Mouse (Mus musculus): ENCODE data around the gene Klhl18.
"Not testable (repeated sequence)": the region's sequence is repeated elsewhere in the genome, so short reads cannot be mapped to it uniquely, and the experiment has no call there.

Klhl18 gene

GRCm38 (mm10) chr9:110431241-110431640 is 45.3 kb downstream of the Klhl18 start:
- in situ Hi-C loops (cut with MboI, MseI): loop anchor here in 1 of 2 experiments (25.0 kb wide), 1 partner anchor 181 kb away; the partner anchor contains the start of gene Nradd

- in situ Hi-C loops (cut with MboI, MseI): loop anchor here (5.0 to 10.0 kb wide), 2 partner anchors 38 to 285 kb away; no protein-coding TSS in a partner anchor
These were observed 56.9 kb downstream of the Klhl18 start, which contains the start of gene Ngp for GRCm38 (mm10) chr9:110419511-110420112. TSS of gene Ngp (plus strand) at chr9:110419747.

- in situ Hi-C loops (cut with MboI, MseI): no loop called here
These were observed 62.7 kb downstream of the Klhl18 start for GRCm38 (mm10) chr9:110413785-110414184.

GRCm38 (mm10) chr9:110412926-110413325 is 63.6 kb downstream of the Klhl18 start:
- in situ Hi-C loops (cut with MboI, MseI): no loop called here

GRCm38 (mm10) chr9:110410908-110411887 is 65.3 kb downstream of the Klhl18 start:
- in situ Hi-C loops (cut with MboI, MseI): no loop called here

- in situ Hi-C loops (cut with MboI, MseI): no loop called here
These were observed 68.3 kb downstream of the Klhl18 start, which contains the start of gene Ptpn23 for GRCm38 (mm10) chr9:110408099-110408773. TSS of gene Ptpn23 (minus strand) at chr9:110408213.

- in situ Hi-C loops (cut with MboI, MseI): no loop called here
These were observed 69.0 kb downstream of the Klhl18 start for GRCm38 (mm10) chr9:110407311-110408098.

GRCm38 (mm10) chr9:110403240-110403639 is 73.3 kb downstream of the Klhl18 start:
- in situ Hi-C loops (cut with MboI, MseI): not testable (repeated sequence)

GRCm38 (mm10) chr9:110402731-110403130 is 73.8 kb downstream of the Klhl18 start:
- in situ Hi-C loops (cut with MboI, MseI): no loop called here

GRCm38 (mm10) chr9:110400650-110401049 is 75.8 kb downstream of the Klhl18 start:
- in situ Hi-C loops (cut with MboI, MseI): no loop called here

GRCm38 (mm10) chr9:110393295-110393694 is 83.2 kb downstream of the Klhl18 start:
- in situ Hi-C loops (cut with MboI, MseI): loop anchor here in 1 of 2 experiments (5.0 kb wide), 1 partner anchor 46 kb away; no protein-coding TSS in a partner anchor

GRCm38 (mm10) chr9:110390843-110391242 is 85.7 kb downstream of the Klhl18 start:
- in situ Hi-C loops (cut with MboI, MseI): loop anchor here in 1 of 2 experiments (5.0 kb wide), 1 partner anchor 44 kb away; no protein-coding TSS in a partner anchor

- in situ Hi-C loops (cut with MboI, MseI): no loop called here
These were observed 88.5 kb downstream of the Klhl18 start for GRCm38 (mm10) chr9:110388011-110388410.

GRCm38 (mm10) chr9:110384369-110384929 is 92.0 kb downstream of the Klhl18 start:
- in situ Hi-C loops (cut with MboI, MseI): no loop called here

- in situ Hi-C loops (cut with MboI, MseI): no loop called here
These were observed 95.2 kb downstream of the Klhl18 start for GRCm38 (mm10) chr9:110381292-110381691.

- in situ Hi-C loops (cut with MboI, MseI): no loop called here
These were observed 95.8 kb downstream of the Klhl18 start for GRCm38 (mm10) chr9:110380662-110381061.

GRCm38 (mm10) chr9:110379361-110379760 is 97.1 kb downstream of the Klhl18 start:
- in situ Hi-C loops (cut with MboI, MseI): no loop called here

GRCm38 (mm10) chr9:110377655-110378054 is 98.8 kb downstream of the Klhl18 start:
- in situ Hi-C loops (cut with MboI, MseI): not testable (repeated sequence)

Data from T-helper 17 cell (primary cell).